Mouse (Mus musculus) myocyte (in vitro differentiated cells): ENCODE data around the gene Fars2. TPM values are rescaled to one million over a fixed set of nuclear protein-coding genes. Genes with fewer than 3 reads are reported as not detected.
"Not testable (repeated sequence)": the region's sequence is repeated elsewhere in the genome, so short reads cannot be mapped to it uniquely, and the experiment has no call there.

Experiments used
- H3K27me3 ChIP-seq: one replicate; pipeline ENCODE4 v1.6.1; 2011; ENCODE audit not compliant: control insufficient read depth, insufficient read depth, insufficient read length
- H3K36me3 ChIP-seq: one replicate; pipeline ENCODE4 v1.6.1; 2011; ENCODE audit not compliant: control insufficient read depth, insufficient read depth
- H3K4me2 ChIP-seq: one replicate; pipeline ENCODE4 v1.6.1; 2011; ENCODE audit warnings: low read depth, control low read depth
- H3K4me3 ChIP-seq: one replicate; pipeline ENCODE4 v1.5.1; 2011; ENCODE audit warnings: mild to moderate bottlenecking, control low read depth, moderate library complexity
- H3K79me2 ChIP-seq: one replicate; pipeline ENCODE4 v1.6.1; 2011; ENCODE audit not compliant: control insufficient read depth, insufficient read depth
- H3ac ChIP-seq: one replicate; pipeline ENCODE4 v1.6.1; 2011; ENCODE audit not compliant: control insufficient read depth, insufficient read length
- CEBPB ChIP-seq: IDR thresholded peaks from 2 replicates; pipeline ENCODE4 v1.6.1; 2011; ENCODE audit warnings: mild to moderate bottlenecking, moderate library complexity; ENCODE audit not compliant: poor library complexity, insufficient read depth, severe bottlenecking
- E2F4 ChIP-seq: IDR thresholded peaks from one replicate; pipeline ENCODE4 v1.6.1; 2011; ENCODE audit warnings: mild to moderate bottlenecking, control low read depth, moderate library complexity; ENCODE audit not compliant: insufficient read depth
- MAX ChIP-seq: IDR thresholded peaks from one replicate; pipeline ENCODE4 v1.6.1; 2011; ENCODE audit warnings: low read depth, mild to moderate bottlenecking, control low read depth
- MYOD1 ChIP-seq, 3 experiments: IDR thresholded peaks; one replicate each; pipeline ENCODE4 v1.6.1; 2011; ENCODE audit warnings: control low read depth in 2 of 3, low read depth in 2 of 3, mild to moderate bottlenecking in 2 of 3, moderate library complexity in 1 of 3; ENCODE audit not compliant: insufficient read length in 2 of 3, control insufficient read depth in 1 of 3
- MYOG ChIP-seq, 3 experiments: IDR thresholded peaks; one replicate each; pipeline ENCODE4 v1.6.1; 2011; ENCODE audit warnings: control low read depth in 2 of 3, low read depth in 2 of 3, mild to moderate bottlenecking in 2 of 3; ENCODE audit not compliant: insufficient read length in 2 of 3, control insufficient read depth in 1 of 3, insufficient read depth in 1 of 3
- POLR2A ChIP-seq: IDR thresholded peaks from one replicate; pipeline ENCODE4 v1.6.1; 2011; ENCODE audit warnings: low read depth, mild to moderate bottlenecking, control low read depth, moderate library complexity; ENCODE audit not compliant: insufficient read length
- POLR2AphosphoS2 ChIP-seq: IDR thresholded peaks from one replicate; pipeline ENCODE4 v1.6.1; 2011; ENCODE audit warnings: low read depth, control low read depth; ENCODE audit not compliant: insufficient read length
- REST ChIP-seq: IDR thresholded peaks from one replicate; pipeline ENCODE4 v1.6.1; 2011; ENCODE audit warnings: mild to moderate bottlenecking, control low read depth, moderate library complexity; ENCODE audit not compliant: insufficient read depth, insufficient read length
- SRF ChIP-seq: IDR thresholded peaks from one replicate; pipeline ENCODE4 v1.6.1; 2011; ENCODE audit warnings: low read depth; ENCODE audit not compliant: control insufficient read depth, insufficient read length
- TCF12 ChIP-seq: IDR thresholded peaks from one replicate; pipeline ENCODE4 v1.6.1; 2011; ENCODE audit warnings: mild to moderate bottlenecking, control low read depth; ENCODE audit not compliant: poor library complexity, insufficient read depth, severe bottlenecking
- TCF3 ChIP-seq: IDR thresholded peaks from one replicate; pipeline ENCODE4 v1.6.1; 2011; ENCODE audit warnings: low read depth, control low read depth; ENCODE audit not compliant: insufficient read length
- USF1 ChIP-seq: IDR thresholded peaks from one replicate; pipeline ENCODE4 v1.6.1; 2011; ENCODE audit warnings: low read depth, mild to moderate bottlenecking, control low read depth, moderate library complexity
- polyA plus RNA-seq: library from polyadenylated mRNA; unstranded; fragments of >200 nt; fragmentation: generic; extraction: Trizol; gene quantifications from one replicate; pipeline ENCODE4 v1.2.1, GENCODE M21; 2012; ENCODE audit warnings: missing spikeins

Gene Fars2
- polyA plus RNA-seq, 1 experiment: 53.6 TPM

GRCm38 (mm10) chr13:36415176-36415575 is 298.0 kb downstream of the Fars2 start:
- Histone ChIP-seq H3K36me3 (no peaks in the 10 kb centered on the region), H3K79me2 (no peaks in the 10 kb centered on the region), H3K4me3 (no peak overlapping the region), H3ac (no peak overlapping the region), H3K4me2 (no peak overlapping the region), H3K27me3 (no peaks in the 10 kb centered on the region)
- TF ChIP-seq SRF (no peak), TCF3 (no peak), MAX (no peak), MYOD1 (IDR thresholded peaks at IDR 0.05; ENCODE audit: control insufficient read depth in 1 of 3, insufficient read length in 2 of 3, low read depth in 2 of 3) (no peak), CEBPB (no peak), TCF12 (no peak), REST (no peak), MYOG (IDR thresholded peaks at IDR 0.05; ENCODE audit: control insufficient read depth in 1 of 3, insufficient read depth in 1 of 3, insufficient read length in 2 of 3, low read depth in 2 of 3) (no peak), USF1 (no peak), E2F4 (no peak), POLR2AphosphoS2 (no peak), POLR2A (no peak)

GRCm38 (mm10) chr13:36416546-36416945 is 299.3 kb downstream of the Fars2 start:
- H3K27me3 ChIP-seq: no peaks in the 10 kb centered on the region
- no peaks in the 10 kb centered on the region for H3K36me3 ChIP-seq
- H3K4me2 ChIP-seq: no peak overlapping the region
- no peak overlapping the region for H3ac ChIP-seq
- H3K79me2 ChIP-seq: no peaks in the 10 kb centered on the region
- no peak overlapping the region for H3K4me3 ChIP-seq
- TF ChIP-seq MYOD1 (IDR thresholded peaks at IDR 0.05; ENCODE audit: control insufficient read depth in 1 of 3, insufficient read length in 2 of 3, low read depth in 2 of 3) (no peak), TCF12 (no peak), MYOG (IDR thresholded peaks at IDR 0.05; ENCODE audit: control insufficient read depth in 1 of 3, insufficient read depth in 1 of 3, insufficient read length in 2 of 3, low read depth in 2 of 3) (no peak), REST (no peak)

- Histone ChIP-seq H3K36me3 (no peaks in the 10 kb centered on the region), H3K4me3 (no peak overlapping the region), H3K4me2 (no peak overlapping the region), H3K27me3 (no peaks in the 10 kb centered on the region), H3K79me2 (no peaks in the 10 kb centered on the region), H3ac (no peak overlapping the region)
- TF ChIP-seq POLR2AphosphoS2 (no peak), MYOG (IDR thresholded peaks at IDR 0.05; ENCODE audit: control insufficient read depth in 1 of 3, insufficient read depth in 1 of 3, insufficient read length in 2 of 3, low read depth in 2 of 3) (no peak), CEBPB (no peak), E2F4 (no peak), MAX (no peak), TCF3 (no peak), MYOD1 (IDR thresholded peaks at IDR 0.05; ENCODE audit: control insufficient read depth in 1 of 3, insufficient read length in 2 of 3, low read depth in 2 of 3) (no peak), SRF (no peak)
Measured at GRCm38 (mm10) chr13:36419357-36419756, 302.1 kb downstream of the Fars2 start.

- Histone ChIP-seq H3K4me3 (no peak overlapping the region), H3K36me3 (no peaks in the 10 kb centered on the region), H3ac (no peak overlapping the region), H3K27me3 (no peaks in the 10 kb centered on the region), H3K4me2 (no peak overlapping the region), H3K79me2 (no peaks in the 10 kb centered on the region)
- peak in 1 of 3 experiments; percentile 37 for TF ChIP-seq MYOD1 (IDR thresholded peaks at IDR 0.05; ENCODE audit: control insufficient read depth in 1 of 3, insufficient read length in 2 of 3, low read depth in 2 of 3)
- TF ChIP-seq CEBPB: no peak
Measured at GRCm38 (mm10) chr13:36422446-36422845, 305.2 kb downstream of the Fars2 start.

GRCm38 (mm10) chr13:36425824-36426705 is 308.9 kb downstream of the Fars2 start:
- H3K4me2 ChIP-seq, H3K36me3 ChIP-seq, H3K27me3 ChIP-seq, H3ac ChIP-seq, H3K79me2 ChIP-seq, H3K4me3 ChIP-seq: not testable (repeated sequence)
